Mouse (Mus musculus) E14TG2a.4 (cell line): Measurements from ENCODE around the gene Lsm7.

Experiments used
- CTCF ChIP-seq: conservative IDR thresholded peaks from 2 replicates; pipeline ENCODE4 v1.5.1; 2014; ENCODE audit warnings: low read length
- NANOG ChIP-seq: IDR thresholded peaks from 2 replicates; pipeline ENCODE4 v1.6.1; 2014; ENCODE audit warnings: borderline replicate concordance, low read length, mixed read lengths
- POU5F1 ChIP-seq: IDR thresholded peaks from 2 replicates; pipeline ENCODE4 v1.6.1; 2014; ENCODE audit warnings: low read length, borderline replicate concordance

GRCm38 (mm10) chr10:80821991-80822390 lies 33.0 kb downstream of the Lsm7 start:
- TF ChIP-seq CTCF (peak; percentile 55), POU5F1 (no peak), NANOG (no peak)
